Mouse (Mus musculus) embryonic facial prominence, embryonic 13.5 days (tissue): ENCODE data around the gene Pde1c. TPM values are rescaled to one million over a fixed set of nuclear protein-coding genes. Genes with fewer than 3 reads are reported as not detected.

Experiments used
- ATAC-seq: fragments of 200-750 bp; cut with Nextera tagmentation; 2 replicates; pipeline ENCODE4 v1.8.0; 2017; ENCODE audit warnings: low read depth; ENCODE audit not compliant: insufficient number of reproducible peaks, insufficient read depth, low FRiP score, low TSS enrichment
- H3K27ac ChIP-seq: fragments of 300-500 bp; sonication (generic); 2 replicates; pipeline ENCODE4 v1.5.1; 2015; ENCODE audit warnings: moderate library complexity, mild to moderate bottlenecking, inconsistent platforms
- H3K27me3 ChIP-seq: fragments of 300-500 bp; sonication (generic); 2 replicates; pipeline ENCODE4 v1.6.1; 2015; ENCODE audit warnings: mild to moderate bottlenecking, inconsistent platforms
- H3K36me3 ChIP-seq: fragments of 300-500 bp; sonication (generic); 2 replicates; pipeline ENCODE4 v1.6.1; 2015; ENCODE audit warnings: mild to moderate bottlenecking, inconsistent platforms
- H3K4me1 ChIP-seq: fragments of 300-500 bp; sonication (generic); 2 replicates; pipeline ENCODE4 v1.6.1; 2015; ENCODE audit warnings: inconsistent platforms
- H3K4me2 ChIP-seq: fragments of 300-500 bp; sonication (generic); 2 replicates; pipeline ENCODE4 v1.6.1; 2015; ENCODE audit warnings: moderate library complexity, mild to moderate bottlenecking, inconsistent platforms
- H3K4me3 ChIP-seq: fragments of 300-500 bp; sonication (generic); 2 replicates; pipeline ENCODE4 v1.5.1; 2015; ENCODE audit warnings: mild to moderate bottlenecking, inconsistent platforms
- H3K9ac ChIP-seq: fragments of 300-500 bp; sonication (generic); 2 replicates; pipeline ENCODE4 v1.6.1; 2015; ENCODE audit warnings: mild to moderate bottlenecking, inconsistent platforms
- H3K9me3 ChIP-seq: fragments of 300-500 bp; sonication (generic); 2 replicates; pipeline ENCODE4 v1.6.1; 2016; ENCODE audit warnings: inconsistent platforms
- WGBS: fragments of 180-500 bp; shearing (Covaris S2); methylation state at CpG from one replicate; pipeline ENCODE4 v1.1.7; 2015; ENCODE audit warnings: mixed read lengths; 5-methylcytosine and 5-hydroxymethylcytosine counted together
- polyA plus RNA-seq: library from polyadenylated mRNA; unstranded; fragments of >200 nt; fragmentation: Nextera tagmentation; extraction: Ambion mirVana; gene quantifications from 2 replicates; pipeline ENCODE4 v1.2.1, GENCODE M21; 2015

The Pde1c gene
- polyA plus RNA-seq, 1 experiment from 2014 or later, result 1.9 TPM

GRCm38 (mm10) chr6:56362128-56362545 lies 206.8 kb downstream of the Pde1c start:
- Histone ChIP-seq H3K9me3 (no peaks in the 10 kb centered on the region), H3K9ac (peak overlapping the region; percentile 65), H3K27ac (no peak overlapping the region), H3K36me3 (no peaks in the 10 kb centered on the region), H3K4me3 (peak overlapping the region; percentile 42), H3K4me1 (peaks cover 14% of the 10 kb centered on the region), H3K27me3 (peaks cover 36% of the 10 kb centered on the region), H3K4me2 (peak overlapping the region; percentile 78)
- WGBS, result 0% methylated on average over 10 of the region's 10 CpGs
- peak; percentile 82; the same call in 1 of the 2 replicates for ATAC-seq

GRCm38 (mm10) chr6:56361348-56362127 lies 207.4 kb downstream of the Pde1c start:
- 2% methylated on average over 19 of the region's 19 CpGs for WGBS
- H3K36me3 ChIP-seq, result no peaks in the 10 kb centered on the region
- no peak for ATAC-seq
- H3K9ac ChIP-seq, result peak overlapping the region; percentile 65
- no peak overlapping the region for H3K27ac ChIP-seq
- H3K9me3 ChIP-seq, result no peaks in the 10 kb centered on the region
- peaks cover 14% of the 10 kb centered on the region for H3K4me1 ChIP-seq
- peak overlapping the region; percentile 78 for H3K4me2 ChIP-seq
- peaks cover 36% of the 10 kb centered on the region for H3K27me3 ChIP-seq
- peak overlapping the region; percentile 42 for H3K4me3 ChIP-seq

- Histone ChIP-seq H3K36me3 (no peaks in the 10 kb centered on the region), H3K9me3 (no peaks in the 10 kb centered on the region), H3K27me3 (peaks cover 36% of the 10 kb centered on the region), H3K4me2 (no peak overlapping the region), H3K4me3 (no peak overlapping the region), H3K27ac (no peak overlapping the region), H3K9ac (no peak overlapping the region), H3K4me1 (peaks cover 14% of the 10 kb centered on the region)
- ATAC-seq, result no peak
- WGBS, result 71% methylated on average over 6 of the region's 6 CpGs
Observed at GRCm38 (mm10) chr6:56360086-56360485, 208.8 kb downstream of the Pde1c start.

- Histone ChIP-seq H3K9ac (no peak overlapping the region), H3K4me1 (peaks cover 14% of the 10 kb centered on the region), H3K4me3 (no peak overlapping the region), H3K27ac (no peak overlapping the region), H3K4me2 (no peak overlapping the region), H3K9me3 (no peaks in the 10 kb centered on the region), H3K27me3 (peaks cover 36% of the 10 kb centered on the region), H3K36me3 (no peaks in the 10 kb centered on the region)
- no peak for ATAC-seq
- WGBS, result 84% methylated on average over 3 of the region's 3 CpGs
Observed at GRCm38 (mm10) chr6:56359126-56359525, 209.8 kb downstream of the Pde1c start.

GRCm38 (mm10) chr6:56347207-56347606 lies 221.7 kb downstream of the Pde1c start:
- Histone ChIP-seq H3K36me3 (no peaks in the 10 kb centered on the region), H3K4me3 (no peak overlapping the region), H3K4me2 (no peak overlapping the region), H3K27me3 (no peaks in the 10 kb centered on the region), H3K27ac (no peak overlapping the region), H3K4me1 (0 out of 2 replicates have a peak, but pooled peaks cover 3% of the 10 kb centered on the region), H3K9ac (no peak overlapping the region), H3K9me3 (no peaks in the 10 kb centered on the region)
- no peak for ATAC-seq
- WGBS, result 82% methylated on average over 3 of the region's 3 CpGs

- Histone ChIP-seq H3K4me1 (0 out of 2 replicates have a peak, but pooled peaks cover 3% of the 10 kb centered on the region), H3K27me3 (no peaks in the 10 kb centered on the region), H3K4me3 (no peak overlapping the region), H3K9me3 (no peaks in the 10 kb centered on the region), H3K27ac (no peak overlapping the region), H3K36me3 (no peaks in the 10 kb centered on the region), H3K4me2 (no peak overlapping the region), H3K9ac (no peak overlapping the region)
- 38% methylated on average over 4 of the region's 4 CpGs for WGBS
- no peak for ATAC-seq
Observed at GRCm38 (mm10) chr6:56345082-56345481, 223.8 kb downstream of the Pde1c start.

GRCm38 (mm10) chr6:56342005-56342404 lies 226.9 kb downstream of the Pde1c start:
- H3K27ac ChIP-seq, result no peak overlapping the region
- no peaks in the 10 kb centered on the region for H3K36me3 ChIP-seq
- H3K4me1 ChIP-seq, result 0 out of 2 replicates have a peak, but pooled peaks cover 3% of the 10 kb centered on the region
- no peak for ATAC-seq
- no peak overlapping the region for H3K9ac ChIP-seq
- no peak overlapping the region for H3K4me3 ChIP-seq
- 58% methylated on average over 1 of the region's 1 CpGs for WGBS
- H3K9me3 ChIP-seq, result no peaks in the 10 kb centered on the region
- no peaks in the 10 kb centered on the region for H3K27me3 ChIP-seq
- H3K4me2 ChIP-seq, result no peak overlapping the region

- H3K27ac ChIP-seq, result no peak overlapping the region
- 79% methylated on average over 3 of the region's 3 CpGs for WGBS
- H3K27me3 ChIP-seq, result no peaks in the 10 kb centered on the region
- ATAC-seq, result no peak
- H3K4me2 ChIP-seq, result no peak overlapping the region
- no peaks in the 10 kb centered on the region for H3K4me1 ChIP-seq
- no peak overlapping the region for H3K4me3 ChIP-seq
- H3K9me3 ChIP-seq, result no peaks in the 10 kb centered on the region
- H3K9ac ChIP-seq, result no peak overlapping the region
- no peaks in the 10 kb centered on the region for H3K36me3 ChIP-seq
Observed at GRCm38 (mm10) chr6:56335811-56336446, 233.0 kb downstream of the Pde1c start.

- H3K9ac ChIP-seq, result no peak overlapping the region
- H3K27me3 ChIP-seq, result no peaks in the 10 kb centered on the region
- H3K4me3 ChIP-seq, result no peak overlapping the region
- no peaks in the 10 kb centered on the region for H3K4me1 ChIP-seq
- ATAC-seq, result no peak
- no peaks in the 10 kb centered on the region for H3K9me3 ChIP-seq
- no peak overlapping the region for H3K4me2 ChIP-seq
- H3K36me3 ChIP-seq, result no peaks in the 10 kb centered on the region
- 81% methylated on average over 4 of the region's 4 CpGs for WGBS
- H3K27ac ChIP-seq, result no peak overlapping the region
Observed at GRCm38 (mm10) chr6:56332149-56332548, 236.8 kb downstream of the Pde1c start.

- H3K27me3 ChIP-seq, result no peaks in the 10 kb centered on the region
- H3K4me3 ChIP-seq, result no peak overlapping the region
- H3K9ac ChIP-seq, result no peak overlapping the region
- H3K36me3 ChIP-seq, result no peaks in the 10 kb centered on the region
- H3K4me1 ChIP-seq, result no peaks in the 10 kb centered on the region
- H3K9me3 ChIP-seq, result no peaks in the 10 kb centered on the region
- no peak overlapping the region for H3K4me2 ChIP-seq
- no peak overlapping the region for H3K27ac ChIP-seq
- 85% methylated on average over 6 of the region's 6 CpGs for WGBS
- ATAC-seq, result no peak
Observed at GRCm38 (mm10) chr6:56331432-56331831, 237.5 kb downstream of the Pde1c start.

- no peaks in the 10 kb centered on the region for H3K36me3 ChIP-seq
- H3K4me1 ChIP-seq, result 0 out of 2 replicates have a peak, but pooled peaks cover 1% of the 10 kb centered on the region
- 62% methylated on average over 1 of the region's 1 CpGs for WGBS
- H3K4me2 ChIP-seq, result no peak overlapping the region
- H3K9me3 ChIP-seq, result no peaks in the 10 kb centered on the region
- no peak for ATAC-seq
- no peaks in the 10 kb centered on the region for H3K27me3 ChIP-seq
- no peak overlapping the region for H3K9ac ChIP-seq
- no peak overlapping the region for H3K27ac ChIP-seq
- no peak overlapping the region for H3K4me3 ChIP-seq
Observed at GRCm38 (mm10) chr6:56328103-56328502, 240.8 kb downstream of the Pde1c start.

GRCm38 (mm10) chr6:56322799-56323198 lies 246.1 kb downstream of the Pde1c start:
- H3K36me3 ChIP-seq, result no peaks in the 10 kb centered on the region
- no peak overlapping the region for H3K4me3 ChIP-seq
- H3K27ac ChIP-seq, result no peak overlapping the region
- H3K4me2 ChIP-seq, result no peak overlapping the region
- WGBS, result 3% methylated on average over 3 of the region's 3 CpGs
- H3K9ac ChIP-seq, result no peak overlapping the region
- H3K27me3 ChIP-seq, result no peaks in the 10 kb centered on the region
- 0 out of 2 replicates have a peak, but pooled peaks cover 6% of the 10 kb centered on the region for H3K4me1 ChIP-seq
- no peak for ATAC-seq
- no peaks in the 10 kb centered on the region for H3K9me3 ChIP-seq
